Mouse (Mus musculus) testis, postnatal 10 days (tissue): ENCODE results near the gene Dnah17.

ENCODE experiments used
- DNase-seq: peaks from one replicate; pipeline ENCODE4 v3.0.0; 2021; ENCODE audit warnings: low spot score

Gene Dnah17

DNA sequence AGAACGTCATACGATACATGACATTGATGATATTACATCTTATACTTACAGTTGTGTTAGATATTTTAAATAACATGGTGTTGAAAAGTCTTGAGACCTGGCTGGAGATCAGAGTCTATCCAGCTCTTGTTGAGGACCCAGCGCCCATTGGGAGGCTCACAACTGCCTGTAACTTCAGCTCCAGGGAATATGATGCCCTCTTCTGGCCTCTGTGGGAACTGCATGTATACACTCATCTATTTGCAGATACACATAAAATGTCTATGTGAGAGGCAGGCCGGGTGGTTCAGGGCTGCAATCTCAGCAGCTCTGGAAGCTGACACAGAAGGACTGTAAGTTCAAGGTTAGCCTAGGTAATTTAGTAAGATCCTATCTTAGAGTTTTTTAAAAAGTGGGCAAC, 112.1 kb downstream of the Dnah17 start:
- DNase-seq = no peak

DNA sequence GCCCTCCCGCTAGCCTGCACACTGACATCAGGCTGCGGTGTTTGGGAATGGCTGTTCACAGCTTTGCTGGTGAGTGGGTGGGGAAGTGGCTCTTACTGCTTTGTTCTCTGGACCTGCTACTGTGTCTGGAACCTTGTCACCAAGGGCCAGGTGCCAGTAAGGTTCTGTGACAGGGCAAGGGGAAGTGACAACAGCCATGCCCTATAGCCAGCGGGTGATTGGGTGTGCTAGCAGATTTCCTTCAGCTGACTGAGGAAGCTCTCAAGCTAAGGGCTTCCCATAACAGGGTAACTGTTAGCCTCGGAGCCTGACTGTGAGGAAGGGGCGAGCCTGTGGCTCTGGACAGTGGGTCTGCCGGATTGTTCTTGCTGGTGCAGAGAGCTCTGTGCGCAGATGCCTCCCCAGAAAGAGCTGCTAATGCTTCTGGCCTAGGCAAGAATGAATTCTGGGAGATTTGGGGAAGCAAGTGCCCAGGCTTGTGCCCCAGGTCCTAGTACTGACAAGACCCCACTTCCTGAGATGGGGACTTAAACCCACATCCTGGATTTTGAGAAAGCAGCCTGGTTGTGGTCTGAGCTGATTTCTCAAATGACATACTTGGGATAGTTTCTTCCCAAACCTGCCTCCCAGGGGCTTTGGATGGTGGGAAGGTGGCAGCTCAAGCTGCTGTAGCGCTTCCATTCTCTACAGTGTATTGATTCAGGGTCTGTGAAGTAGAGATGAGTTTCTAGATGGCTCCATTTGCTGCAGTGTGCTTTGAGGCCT, 114.9 kb downstream of the Dnah17 start:
- DNase-seq = no peak

DNA sequence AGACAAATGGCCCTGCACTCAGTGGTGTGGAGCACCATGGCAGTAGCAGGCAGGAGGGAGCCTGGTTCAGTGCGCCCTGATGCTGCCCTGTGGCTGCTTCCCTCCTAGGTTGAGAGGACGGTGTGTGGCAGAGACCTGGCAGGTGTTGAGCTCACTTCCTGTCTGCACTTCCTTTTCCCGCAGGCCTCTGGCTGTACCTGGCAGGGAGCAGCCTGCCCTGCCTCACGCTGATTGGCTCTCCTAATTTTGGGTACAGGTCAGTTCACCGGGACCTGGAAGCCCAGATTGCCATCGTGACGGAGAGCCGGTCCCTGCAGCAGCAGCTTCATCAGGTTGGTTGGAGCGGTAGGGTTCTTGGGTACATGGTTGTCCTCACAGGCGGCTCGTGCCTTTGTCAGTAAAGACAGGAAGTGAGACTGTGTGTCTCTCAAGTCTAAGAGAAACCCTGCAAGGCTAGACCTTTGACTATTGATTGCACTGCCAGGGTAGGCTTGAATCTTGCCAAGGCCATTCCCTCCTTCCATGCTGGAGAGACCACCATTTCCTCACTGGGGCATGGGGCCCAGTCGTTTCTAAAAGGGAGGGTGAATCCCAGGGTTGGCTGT, 115.9 kb downstream of the Dnah17 start:
- DNase-seq = no peak

DNA sequence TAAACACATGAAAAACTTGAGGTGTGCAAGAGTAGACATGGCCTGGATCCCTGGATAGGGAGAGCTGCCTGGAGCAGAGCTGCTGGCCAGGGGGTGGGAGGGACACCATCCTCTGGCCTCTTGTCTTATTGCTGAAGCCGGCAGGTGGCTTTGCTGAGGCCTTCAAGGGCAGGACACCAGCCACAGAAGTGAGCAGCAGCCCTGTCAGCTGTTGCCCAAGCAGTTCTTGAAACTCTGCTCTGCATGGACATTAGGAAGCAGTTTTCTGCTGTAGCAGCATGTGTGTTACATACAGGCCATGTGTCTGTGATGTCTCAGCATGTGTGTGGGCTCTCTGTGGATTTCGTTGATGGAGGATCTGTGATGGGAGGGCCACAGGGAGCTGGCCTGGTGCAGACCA, 117.1 kb downstream of the Dnah17 start:
- no peak for DNase-seq

DNA sequence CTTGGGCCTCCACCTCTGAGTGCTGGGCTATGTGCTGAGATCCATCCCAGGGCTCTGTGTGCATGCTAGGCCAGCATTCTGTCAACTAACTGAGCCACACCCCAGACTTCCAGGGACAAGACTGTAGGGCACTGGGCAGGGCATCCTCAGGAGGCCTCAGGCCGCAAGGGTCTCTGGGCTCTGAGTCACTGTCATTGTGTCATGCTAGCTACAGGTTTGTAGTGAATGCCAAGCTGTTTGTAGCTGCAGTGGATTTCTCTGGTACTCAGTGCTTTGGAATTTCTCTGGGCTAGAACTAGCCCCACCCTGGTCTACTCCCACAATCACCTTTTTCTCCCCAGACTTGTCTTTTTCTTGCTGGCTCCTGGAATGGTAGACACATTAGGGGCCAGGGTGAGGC, 117.8 kb downstream of the Dnah17 start:
- DNase-seq = no peak

- no peak for DNase-seq
Measured at GRCm38 (mm10) chr11:118009865-118010571, 120.4 kb downstream of the Dnah17 start.

DNA sequence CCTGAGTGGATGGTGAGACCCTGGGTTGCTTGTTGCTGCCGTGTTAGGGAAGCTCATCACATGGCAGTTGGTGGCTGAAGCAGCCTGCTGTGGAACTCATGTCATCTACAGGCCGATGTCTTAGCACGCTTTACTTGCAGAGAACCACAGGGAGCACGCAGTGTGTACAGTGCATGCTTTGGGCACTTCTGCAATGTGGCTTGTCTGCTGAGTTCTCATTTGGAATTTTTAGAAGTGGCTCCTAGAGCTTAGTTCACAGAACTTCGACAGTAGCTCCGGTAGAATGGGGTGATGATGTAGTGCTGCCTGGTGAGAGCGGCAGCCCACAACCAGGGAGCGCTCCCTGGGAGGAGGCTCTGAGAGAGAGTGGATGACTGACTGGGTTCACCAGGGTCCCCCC, 121.6 kb downstream of the Dnah17 start:
- no peak for DNase-seq

DNA sequence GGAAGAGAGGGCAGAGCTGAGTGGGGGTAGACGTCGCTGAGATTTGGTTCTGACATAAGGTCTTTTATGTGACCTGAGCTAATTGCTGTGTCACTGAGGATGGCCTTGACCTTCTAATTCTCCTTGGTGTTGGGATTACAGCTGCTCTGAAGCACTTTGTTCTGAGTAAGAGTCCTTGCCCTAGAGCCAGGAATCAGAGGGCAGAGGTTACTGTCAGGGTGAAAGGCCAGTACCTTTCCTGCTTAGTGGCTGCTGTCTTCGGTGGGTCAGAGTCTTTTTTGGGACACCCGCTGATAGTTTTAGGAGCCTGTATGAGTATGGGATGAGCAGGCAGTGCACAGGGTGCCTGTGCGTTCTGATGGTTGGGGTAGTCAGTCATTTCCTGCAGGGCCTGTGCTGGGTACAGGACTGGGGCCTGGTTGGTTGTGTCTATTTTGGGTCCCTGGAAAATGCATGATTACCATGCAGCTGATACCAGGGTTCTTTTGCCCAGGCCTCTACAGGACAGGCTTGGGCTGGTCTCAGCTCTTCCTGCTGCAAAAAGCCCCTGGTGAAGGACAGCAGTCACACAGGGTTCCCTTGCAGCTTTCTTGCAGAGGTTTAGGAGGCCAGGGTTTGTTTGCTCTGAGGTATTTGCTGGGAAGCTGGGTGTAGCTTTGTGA, 122.2 kb downstream of the Dnah17 start:
- no peak for DNase-seq

- DNase-seq = no peak
Measured at GRCm38 (mm10) chr11:118007460-118008143, 122.8 kb downstream of the Dnah17 start.

GRCm38 (mm10) chr11:118004217-118004616, 126.2 kb downstream of the Dnah17 start:
- no peak for DNase-seq

- no peak for DNase-seq
Measured at GRCm38 (mm10) chr11:118003718-118004117, 126.7 kb downstream of the Dnah17 start.

- no peak for DNase-seq
Measured at GRCm38 (mm10) chr11:118003176-118003575, 127.3 kb downstream of the Dnah17 start.

DNA sequence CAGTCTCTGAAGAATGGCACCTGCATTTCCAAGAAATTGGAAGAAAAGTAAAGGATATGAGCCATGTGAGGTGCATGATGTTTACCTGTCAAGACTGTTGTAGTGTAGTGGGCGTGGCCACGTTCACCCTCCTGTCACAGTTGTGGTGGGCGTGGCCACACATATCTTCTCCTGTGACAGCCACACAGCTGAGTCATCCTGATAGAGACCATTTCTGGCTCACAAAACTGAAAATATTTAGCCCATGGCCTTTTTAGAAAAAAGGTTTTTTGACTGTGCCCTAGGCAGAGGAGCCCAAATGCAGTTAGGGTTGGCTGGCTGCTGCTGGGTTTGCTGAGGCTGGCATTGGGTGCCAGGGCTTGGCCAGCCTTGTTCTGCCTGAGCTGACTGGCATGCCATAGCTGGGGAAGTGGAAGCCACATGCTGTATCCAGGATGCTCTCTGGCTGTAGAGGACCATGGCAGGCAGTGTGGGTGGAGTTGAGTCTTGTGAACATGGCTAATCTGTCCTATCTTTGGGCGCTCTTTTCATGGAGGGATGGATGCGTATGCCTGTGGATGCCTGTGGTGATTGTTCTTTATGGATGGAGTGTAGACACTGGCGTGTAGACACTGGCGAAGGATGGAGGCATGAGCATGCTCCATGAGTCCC, 129.7 kb downstream of the Dnah17 start:
- no peak for DNase-seq

DNA sequence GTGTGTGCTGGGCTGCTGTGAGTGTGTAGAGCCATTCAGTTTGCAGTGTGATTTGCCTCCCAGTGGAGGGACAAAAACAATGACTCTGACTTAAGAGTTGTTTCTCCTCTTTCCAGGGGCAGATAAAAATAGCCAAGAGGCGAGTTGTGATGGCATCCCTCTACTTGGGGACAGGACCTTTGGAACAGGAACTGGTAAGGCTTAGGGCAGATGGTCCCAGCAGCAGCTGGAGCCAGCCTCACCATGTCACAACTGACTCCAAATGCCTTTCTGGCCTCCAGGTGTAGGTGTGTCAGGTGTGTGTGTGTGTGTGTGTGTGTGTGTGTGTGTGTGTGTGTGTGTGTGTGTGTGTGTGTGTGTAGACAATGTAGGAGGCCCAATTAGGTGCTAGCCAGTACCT, 130.4 kb downstream of the Dnah17 start:
- no peak for DNase-seq

GRCm38 (mm10) chr11:117999260-117999934, 131.0 kb downstream of the Dnah17 start:
- no peak for DNase-seq

DNA sequence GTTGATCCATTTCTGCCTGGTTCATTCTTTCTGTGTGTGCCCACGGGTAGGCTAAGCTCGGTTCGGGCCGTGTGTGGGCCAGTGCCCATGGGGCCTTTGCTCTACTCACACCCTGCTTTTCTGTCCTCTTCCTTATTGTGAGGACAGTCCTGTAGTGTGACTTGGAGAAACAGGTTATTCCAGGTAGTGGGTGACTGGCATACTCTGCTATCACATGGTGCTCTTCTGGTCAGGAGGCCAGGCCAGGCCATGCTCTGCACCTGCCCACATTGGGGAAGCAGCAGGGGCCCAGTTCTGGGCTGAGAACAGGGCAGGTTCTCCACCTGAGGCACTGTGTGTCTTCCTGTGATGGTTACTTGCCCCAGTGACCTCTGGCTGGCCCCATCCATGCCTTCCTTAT, 132.1 kb downstream of the Dnah17 start:
- DNase-seq = no peak

- DNase-seq = no peak
Measured at GRCm38 (mm10) chr11:117997085-117997484, 133.3 kb downstream of the Dnah17 start.

GRCm38 (mm10) chr11:117996066-117996465, 134.4 kb downstream of the Dnah17 start:
- DNase-seq = no peak

DNA sequence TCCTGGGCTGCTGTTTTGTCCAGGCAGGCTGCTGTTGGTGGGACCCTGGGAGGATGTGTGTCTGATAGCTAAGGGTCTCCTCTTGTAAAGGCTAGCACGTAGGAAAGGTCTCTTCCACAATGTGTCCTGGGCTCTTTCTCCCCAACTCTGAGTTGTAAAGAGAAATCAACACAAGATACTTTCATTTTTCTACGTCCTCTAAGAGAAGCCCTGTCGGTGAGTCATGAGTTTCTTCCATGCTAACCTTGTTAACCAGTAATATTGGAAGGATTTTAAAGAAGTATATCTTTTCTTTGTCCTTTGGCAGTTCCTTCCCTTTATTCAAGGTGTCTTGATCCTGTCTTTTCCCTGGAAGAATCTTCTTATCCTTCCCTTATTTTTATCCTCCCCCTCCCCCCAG, 134.8 kb downstream of the Dnah17 start:
- no peak for DNase-seq

- no peak for DNase-seq
Measured at GRCm38 (mm10) chr11:117995255-117995654, 135.2 kb downstream of the Dnah17 start.
